Mouse (Mus musculus) lung, embryonic 15.5 days (tissue): ENCODE data around the gene Cdh3. TPM values are rescaled to one million over a fixed set of nuclear protein-coding genes. Genes with fewer than 3 reads are reported as not detected.

Experiments used
- ATAC-seq: fragments of 200-750 bp; cut with Nextera tagmentation; 2 replicates; pipeline ENCODE4 v1.8.0; 2017; ENCODE audit warnings: moderate number of reproducible peaks, borderline replicate concordance; ENCODE audit not compliant: low FRiP score, low TSS enrichment; ENCODE audit errors: extremely low read depth
- H3K27ac ChIP-seq: fragments of 300-500 bp; sonication (generic); 2 replicates; pipeline ENCODE4 v1.5.1; 2015; ENCODE audit warnings: moderate library complexity, mild to moderate bottlenecking, inconsistent platforms
- H3K27me3 ChIP-seq: fragments of 300-500 bp; sonication (generic); 2 replicates; pipeline ENCODE4 v1.6.1; 2015; ENCODE audit warnings: inconsistent platforms
- H3K36me3 ChIP-seq: fragments of 300-500 bp; sonication (generic); 2 replicates; pipeline ENCODE4 v1.6.1; 2015; ENCODE audit warnings: inconsistent platforms
- H3K4me1 ChIP-seq: fragments of 300-500 bp; sonication (generic); 2 replicates; pipeline ENCODE4 v1.6.1; 2015; ENCODE audit warnings: inconsistent platforms
- H3K4me2 ChIP-seq: fragments of 300-500 bp; sonication (generic); 2 replicates; pipeline ENCODE4 v1.6.1; 2015; ENCODE audit warnings: inconsistent platforms, mild to moderate bottlenecking, moderate library complexity
- H3K4me3 ChIP-seq: fragments of 300-500 bp; sonication (generic); 2 replicates; pipeline ENCODE4 v1.5.1; 2015; ENCODE audit warnings: mild to moderate bottlenecking, inconsistent platforms
- H3K9ac ChIP-seq: fragments of 300-500 bp; sonication (generic); 2 replicates; pipeline ENCODE4 v1.6.1; 2015; ENCODE audit warnings: inconsistent platforms
- H3K9me3 ChIP-seq: fragments of 300-500 bp; sonication (generic); 2 replicates; pipeline ENCODE4 v1.6.1; 2016; ENCODE audit warnings: inconsistent platforms
- WGBS: fragments of 180-500 bp; shearing (Covaris S2); methylation state at CpG from one replicate; pipeline ENCODE4 v1.1.7; 2015; 5-methylcytosine and 5-hydroxymethylcytosine counted together
- polyA plus RNA-seq: library from polyadenylated mRNA; unstranded; fragments of >200 nt; fragmentation: Nextera tagmentation; extraction: Ambion mirVana; gene quantifications from 2 replicates; pipeline ENCODE4 v1.2.1, GENCODE M21; 2015

The Cdh3 gene
- polyA plus RNA-seq, 1 experiment from 2014 or later, result 22.1 TPM

DNA sequence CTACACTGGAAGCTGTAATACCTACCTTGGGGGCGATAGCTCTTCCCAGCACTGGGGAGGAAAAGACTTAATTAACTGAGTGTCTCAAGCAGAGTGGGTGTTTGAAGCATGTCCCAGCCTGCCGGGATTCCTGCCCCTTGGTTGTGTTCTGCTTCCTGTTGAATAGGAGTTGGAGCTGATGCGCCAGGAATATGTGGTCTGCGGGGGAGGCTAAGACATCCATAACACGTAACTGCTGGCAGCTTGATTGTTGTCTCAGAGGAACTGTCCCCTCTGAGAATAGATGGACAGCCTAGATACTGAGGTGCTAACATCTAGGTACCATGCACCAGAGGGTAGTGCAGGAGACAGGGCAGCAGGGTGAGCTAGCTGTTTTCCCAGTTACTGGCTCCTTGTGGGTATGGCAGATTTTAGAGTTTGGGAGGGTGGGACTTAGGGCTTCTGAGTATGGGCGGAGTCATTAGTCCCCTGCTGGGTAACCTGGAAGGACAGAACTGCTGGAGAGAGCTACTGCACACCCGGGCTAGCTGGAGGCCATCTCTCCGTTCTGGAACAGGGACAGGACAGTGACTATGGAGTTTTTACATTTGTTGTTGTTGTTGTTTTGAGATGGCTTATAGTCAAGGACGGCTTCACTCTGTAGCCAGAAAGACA lies 18.0 kb downstream of the Cdh3 start:
- no peaks in the 10 kb centered on the region for H3K9me3 ChIP-seq
- no peak overlapping the region for H3K27ac ChIP-seq
- 69% methylated on average over 9 of the region's 9 CpGs for WGBS
- no peak for ATAC-seq
- no peak overlapping the region for H3K9ac ChIP-seq
- H3K36me3 ChIP-seq, result no peaks in the 10 kb centered on the region
- no peaks in the 10 kb centered on the region for H3K4me1 ChIP-seq
- no peaks in the 10 kb centered on the region for H3K27me3 ChIP-seq
- no peak overlapping the region for H3K4me2 ChIP-seq
- no peak overlapping the region for H3K4me3 ChIP-seq

DNA sequence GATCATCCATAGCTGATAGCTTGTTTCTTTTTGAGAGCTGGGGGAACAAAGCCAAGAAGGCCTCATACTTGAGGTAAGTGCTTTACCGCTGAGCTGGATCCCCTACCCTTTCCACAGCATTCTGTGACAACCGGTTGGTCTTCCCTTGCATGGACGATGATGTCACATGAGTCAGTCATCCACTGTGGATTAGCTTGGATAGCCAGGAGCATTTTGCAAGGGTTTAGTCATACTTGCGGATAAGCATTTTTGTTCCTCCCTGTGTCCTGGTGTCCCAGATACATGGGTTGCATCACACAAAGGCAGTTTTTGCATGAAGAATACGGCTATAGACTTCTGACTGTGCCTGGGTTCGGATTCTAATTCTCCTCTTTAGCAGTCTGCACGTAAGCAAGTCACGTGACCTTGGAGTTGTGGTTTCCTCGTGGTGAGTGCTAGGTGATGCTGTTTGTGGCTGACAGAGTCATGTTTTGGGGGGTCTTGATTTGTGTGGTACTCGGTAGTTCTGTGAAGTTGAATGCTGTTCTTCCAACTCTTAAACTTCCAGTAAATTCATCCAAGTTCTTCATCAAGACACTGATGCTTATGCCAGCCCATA lies 19.3 kb downstream of the Cdh3 start:
- ATAC-seq, result no peak
- H3K4me3 ChIP-seq, result no peak overlapping the region
- WGBS, result 86% methylated on average over 10 of the region's 10 CpGs
- H3K4me1 ChIP-seq, result no peaks in the 10 kb centered on the region
- no peak overlapping the region for H3K9ac ChIP-seq
- no peak overlapping the region for H3K27ac ChIP-seq
- H3K9me3 ChIP-seq, result no peaks in the 10 kb centered on the region
- H3K4me2 ChIP-seq, result no peak overlapping the region
- no peaks in the 10 kb centered on the region for H3K27me3 ChIP-seq
- no peaks in the 10 kb centered on the region for H3K36me3 ChIP-seq

DNA sequence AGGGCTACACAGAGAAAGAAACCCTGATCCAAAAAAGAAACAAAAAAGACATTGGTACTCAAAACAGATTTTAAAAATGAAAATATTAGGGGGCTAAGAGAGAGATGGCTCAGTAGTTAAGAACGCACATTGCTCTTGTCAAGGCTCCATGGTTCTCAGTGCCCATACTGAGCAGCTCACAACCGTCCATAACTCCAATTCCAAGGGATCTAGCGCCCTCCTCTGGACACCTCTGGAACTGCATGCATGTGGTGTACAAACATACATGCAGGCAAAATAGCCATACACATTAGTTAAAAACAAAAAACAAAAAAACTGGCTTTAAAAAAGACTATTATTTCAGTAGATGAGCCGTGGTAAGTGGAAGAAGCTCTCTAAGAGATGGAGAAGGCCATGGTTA lies 19.9 kb downstream of the Cdh3 start:
- Histone ChIP-seq H3K9ac (no peak overlapping the region), H3K4me3 (no peak overlapping the region), H3K4me1 (no peaks in the 10 kb centered on the region), H3K4me2 (no peak overlapping the region), H3K27ac (no peak overlapping the region), H3K9me3 (no peaks in the 10 kb centered on the region), H3K36me3 (no peaks in the 10 kb centered on the region), H3K27me3 (no peaks in the 10 kb centered on the region)
- 76% methylated on average over 4 of the region's 4 CpGs for WGBS
- ATAC-seq, result no peak

DNA sequence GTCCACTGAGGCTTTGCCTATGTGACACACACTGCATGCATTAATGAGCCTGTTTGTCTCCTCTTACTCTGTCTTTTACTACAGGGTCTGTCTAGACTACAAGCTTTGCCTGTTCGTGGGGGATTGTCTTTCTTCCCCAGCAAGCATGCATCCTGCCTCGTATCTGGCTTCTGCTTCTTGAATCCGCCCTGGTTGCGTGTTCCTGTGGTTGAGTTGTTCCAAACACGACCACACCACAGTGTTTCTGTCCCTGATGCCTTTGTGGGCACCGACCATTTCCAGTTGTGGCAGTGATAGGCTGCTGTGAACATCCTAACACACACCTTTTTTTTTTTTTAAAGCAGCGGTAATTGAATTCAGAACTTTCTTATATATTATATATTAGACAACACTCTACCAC lies 23.0 kb downstream of the Cdh3 start:
- H3K4me2 ChIP-seq, result no peak overlapping the region
- H3K9me3 ChIP-seq, result no peaks in the 10 kb centered on the region
- H3K27ac ChIP-seq, result no peak overlapping the region
- H3K9ac ChIP-seq, result no peak overlapping the region
- no peak for ATAC-seq
- no peaks in the 10 kb centered on the region for H3K36me3 ChIP-seq
- no peaks in the 10 kb centered on the region for H3K4me1 ChIP-seq
- WGBS, result 69% methylated on average over 7 of the region's 7 CpGs
- H3K4me3 ChIP-seq, result no peak overlapping the region
- H3K27me3 ChIP-seq, result no peaks in the 10 kb centered on the region

DNA sequence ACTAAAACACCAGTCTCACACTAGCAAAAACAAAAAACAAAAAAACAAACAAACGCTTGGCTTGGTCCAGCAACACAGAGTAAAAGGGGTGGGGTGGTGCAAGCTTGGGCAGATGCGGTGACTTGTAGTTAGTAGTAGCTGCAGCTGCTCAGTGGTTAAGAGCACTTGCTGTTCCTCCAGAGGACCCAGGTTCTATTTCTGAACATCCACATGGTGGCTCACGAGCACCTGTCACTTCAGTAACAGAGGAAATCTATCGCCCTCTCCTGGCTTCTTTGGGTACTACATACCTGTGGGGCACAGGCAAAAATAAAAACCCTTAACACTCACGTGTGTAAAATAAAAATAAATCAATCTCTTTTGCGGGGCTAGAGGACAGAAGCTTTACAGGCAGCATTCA lies 23.8 kb downstream of the Cdh3 start:
- no peak overlapping the region for H3K4me2 ChIP-seq
- no peak overlapping the region for H3K27ac ChIP-seq
- no peaks in the 10 kb centered on the region for H3K36me3 ChIP-seq
- H3K9ac ChIP-seq, result no peak overlapping the region
- no peak for ATAC-seq
- no peaks in the 10 kb centered on the region for H3K4me1 ChIP-seq
- WGBS, result 37% methylated on average over 6 of the region's 6 CpGs
- no peaks in the 10 kb centered on the region for H3K27me3 ChIP-seq
- no peak overlapping the region for H3K4me3 ChIP-seq
- no peaks in the 10 kb centered on the region for H3K9me3 ChIP-seq

DNA sequence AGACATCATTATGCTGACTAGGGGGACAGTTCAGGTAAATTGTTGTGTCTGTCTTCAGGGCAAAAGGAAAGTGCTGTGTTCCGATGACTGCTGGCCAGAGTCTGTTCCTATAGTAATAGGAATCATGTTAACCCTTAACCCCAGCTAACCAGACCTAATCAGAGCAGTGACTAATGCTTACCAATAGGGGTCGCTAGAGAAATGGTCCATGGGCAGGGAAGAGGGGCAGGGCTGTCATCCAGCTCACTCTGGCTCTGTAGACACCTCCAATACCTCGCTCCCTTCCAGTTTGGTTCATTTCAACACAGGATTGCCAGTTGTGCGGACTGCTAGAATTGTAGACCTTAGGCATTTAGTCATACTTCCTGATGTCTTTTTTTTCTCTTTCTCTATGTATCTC lies 24.8 kb downstream of the Cdh3 start:
- H3K4me1 ChIP-seq, result no peaks in the 10 kb centered on the region
- H3K4me2 ChIP-seq, result no peak overlapping the region
- ATAC-seq, result no peak
- 69% methylated on average over 4 of the region's 4 CpGs for whole genome bisulfite sequencing
- H3K9me3 ChIP-seq, result no peaks in the 10 kb centered on the region
- no peaks in the 10 kb centered on the region for H3K36me3 ChIP-seq
- no peaks in the 10 kb centered on the region for H3K27me3 ChIP-seq
- H3K4me3 ChIP-seq, result no peak overlapping the region
- H3K9ac ChIP-seq, result no peak overlapping the region
- H3K27ac ChIP-seq, result no peak overlapping the region

DNA sequence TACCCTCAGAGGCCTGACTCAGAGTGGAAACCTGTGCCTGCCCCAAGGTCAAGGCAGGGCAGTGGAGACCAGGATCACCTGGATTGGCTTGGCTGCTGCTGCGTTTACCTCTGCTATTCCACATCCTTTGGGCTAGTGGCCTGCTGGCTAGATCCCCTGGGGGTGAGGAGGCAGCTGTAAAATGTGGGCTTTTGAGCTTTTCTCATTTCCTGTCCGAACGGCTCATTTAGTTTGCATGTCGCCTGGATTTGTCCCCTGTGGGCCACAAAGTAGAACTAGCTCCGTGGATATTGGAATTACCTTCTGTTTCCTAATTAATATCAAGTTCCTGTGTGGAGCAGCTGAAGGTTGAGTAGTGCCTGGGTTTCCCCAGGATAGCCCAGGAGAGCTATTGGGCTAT lies 28.5 kb downstream of the Cdh3 start:
- no peak overlapping the region for H3K4me3 ChIP-seq
- 69% methylated on average over 5 of the region's 5 CpGs for WGBS
- H3K9me3 ChIP-seq, result no peaks in the 10 kb centered on the region
- no peak overlapping the region for H3K27ac ChIP-seq
- H3K36me3 ChIP-seq, result peaks cover 7% of the 10 kb centered on the region; the same call in 1 of the 2 replicates
- no peak overlapping the region for H3K9ac ChIP-seq
- H3K4me1 ChIP-seq, result no peaks in the 10 kb centered on the region
- H3K27me3 ChIP-seq, result no peaks in the 10 kb centered on the region
- no peak for ATAC-seq
- no peak overlapping the region for H3K4me2 ChIP-seq

DNA sequence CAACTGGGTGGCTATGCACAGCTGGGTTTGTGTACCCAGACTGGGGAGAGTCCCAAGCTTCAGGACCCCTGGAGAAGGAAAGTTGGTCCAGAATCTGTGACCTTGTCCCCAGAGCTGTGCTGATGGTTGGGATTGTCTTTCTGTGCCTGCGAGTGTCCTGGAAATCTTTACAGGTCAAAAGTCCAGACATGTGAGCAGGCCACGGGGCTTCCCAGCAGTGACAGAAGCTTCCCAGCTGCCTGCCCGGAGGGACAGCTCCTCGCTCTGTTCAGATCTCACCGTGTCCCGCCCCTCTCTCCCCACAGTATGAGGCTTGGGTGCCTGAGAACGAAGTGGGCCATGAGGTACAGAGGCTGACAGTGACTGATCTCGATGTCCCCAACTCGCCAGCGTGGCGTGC lies 30.3 kb downstream of the Cdh3 start:
- no peak for ATAC-seq
- Histone ChIP-seq H3K9ac (no peak overlapping the region), H3K27ac (no peak overlapping the region), H3K4me3 (no peak overlapping the region), H3K9me3 (no peaks in the 10 kb centered on the region), H3K4me2 (no peak overlapping the region), H3K36me3 (peaks cover 9% of the 10 kb centered on the region), H3K27me3 (no peaks in the 10 kb centered on the region), H3K4me1 (no peaks in the 10 kb centered on the region)
- 70% methylated on average over 11 of the region's 11 CpGs for WGBS

DNA sequence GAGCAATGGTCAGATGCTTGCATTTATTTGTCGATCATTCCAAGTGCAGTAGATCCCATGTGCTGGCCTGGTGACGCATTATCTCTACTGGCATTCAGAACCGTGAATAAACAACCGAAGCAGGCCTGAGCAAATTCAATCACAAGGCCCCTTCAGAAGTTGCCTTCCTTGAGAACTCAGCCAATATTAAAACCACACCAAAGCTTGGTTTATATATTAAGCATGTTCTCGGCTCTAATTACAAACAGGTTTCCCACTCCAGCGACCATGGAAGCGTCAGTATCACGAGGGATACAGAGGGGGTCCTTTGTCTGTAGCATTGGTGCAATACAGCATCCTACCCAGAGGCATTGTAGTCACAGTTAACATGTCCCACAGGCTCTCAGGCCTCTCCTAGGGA lies 32.4 kb downstream of the Cdh3 start:
- Histone ChIP-seq H3K36me3 (peaks cover 9% of the 10 kb centered on the region), H3K27ac (no peak overlapping the region), H3K27me3 (no peaks in the 10 kb centered on the region), H3K9ac (no peak overlapping the region), H3K4me1 (no peaks in the 10 kb centered on the region), H3K4me2 (no peak overlapping the region), H3K4me3 (no peak overlapping the region), H3K9me3 (no peaks in the 10 kb centered on the region)
- 80% methylated on average over 8 of the region's 8 CpGs for WGBS
- ATAC-seq, result no peak

DNA sequence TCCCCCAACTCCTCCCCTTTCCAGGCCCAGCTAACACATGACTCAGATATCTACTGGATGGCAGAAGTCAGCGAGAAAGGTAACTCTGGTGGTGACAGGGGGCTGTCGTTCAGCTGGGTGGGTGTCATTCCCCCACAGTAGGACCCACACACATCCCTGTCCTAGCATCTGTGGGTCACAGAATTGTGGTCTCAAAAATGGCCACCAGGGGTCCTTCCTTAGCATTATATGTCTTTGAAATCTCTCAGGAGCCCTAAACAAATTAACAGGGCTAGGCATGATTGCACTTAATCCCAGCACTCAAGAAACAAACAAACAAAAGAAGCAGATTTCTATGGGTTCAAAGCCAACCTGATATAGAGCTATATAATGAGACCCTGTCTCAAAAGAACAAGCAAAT lies 34.5 kb downstream of the Cdh3 start:
- Histone ChIP-seq H3K36me3 (peaks cover 9% of the 10 kb centered on the region), H3K9me3 (no peaks in the 10 kb centered on the region), H3K27ac (no peak overlapping the region), H3K27me3 (no peaks in the 10 kb centered on the region), H3K4me1 (no peaks in the 10 kb centered on the region), H3K4me3 (no peak overlapping the region), H3K4me2 (no peak overlapping the region), H3K9ac (no peak overlapping the region)
- 75% methylated on average over 2 of the region's 2 CpGs for WGBS
- no peak for ATAC-seq

DNA sequence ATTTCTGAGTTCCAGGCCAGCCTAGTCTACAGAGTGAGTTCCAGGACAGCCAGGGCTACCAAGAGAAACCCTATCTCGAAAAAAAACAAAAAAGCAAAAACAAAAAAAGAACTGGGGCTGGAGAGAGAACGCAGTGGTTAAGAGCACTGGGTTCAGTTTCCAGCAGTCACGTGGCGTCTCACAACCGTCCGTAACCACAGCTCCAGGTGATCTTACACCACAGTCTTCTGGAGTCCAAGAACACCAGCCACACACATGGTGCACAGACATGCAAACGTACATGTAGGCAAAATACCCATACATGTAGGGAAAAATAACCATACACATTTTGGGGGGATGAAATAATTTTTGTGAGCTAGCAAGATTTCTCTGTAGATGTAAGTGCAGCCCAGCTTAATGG lies 36.1 kb downstream of the Cdh3 start:
- Histone ChIP-seq H3K36me3 (peaks cover 3% of the 10 kb centered on the region), H3K27ac (no peak overlapping the region), H3K27me3 (no peaks in the 10 kb centered on the region), H3K9ac (no peak overlapping the region), H3K9me3 (no peaks in the 10 kb centered on the region), H3K4me3 (no peak overlapping the region), H3K4me1 (no peaks in the 10 kb centered on the region), H3K4me2 (no peak overlapping the region)
- WGBS, result 88% methylated on average over 7 of the region's 7 CpGs
- no peak for ATAC-seq

DNA sequence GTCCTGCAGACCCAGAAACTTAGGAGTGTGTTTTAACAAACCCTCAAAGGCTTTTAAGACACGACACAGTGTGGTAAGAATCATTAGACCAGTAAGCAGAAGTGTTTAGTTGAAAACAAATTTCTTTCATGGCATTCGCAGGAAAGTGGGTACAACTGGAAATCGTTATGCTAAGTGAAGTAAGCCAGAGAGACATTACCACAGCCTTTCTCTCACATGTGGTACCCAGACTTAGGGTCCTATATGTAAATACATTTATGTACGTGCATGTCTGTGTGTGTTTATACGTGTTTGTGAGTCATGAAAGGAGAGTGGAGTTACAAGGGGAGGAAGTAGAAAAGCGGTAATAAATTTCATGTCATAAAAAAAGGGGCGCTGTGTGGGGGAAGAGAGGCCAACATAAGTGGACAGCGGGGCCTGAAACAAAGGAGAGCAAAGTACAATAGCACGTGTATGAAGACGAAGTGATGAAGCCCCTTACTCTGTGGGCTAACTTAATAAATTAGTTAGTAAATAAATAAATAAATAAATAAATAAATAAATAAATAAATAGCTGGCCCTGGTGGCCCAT lies 37.8 kb downstream of the Cdh3 start:
- H3K27ac ChIP-seq, result no peak overlapping the region
- WGBS, result 78% methylated on average over 10 of the region's 10 CpGs
- no peaks in the 10 kb centered on the region for H3K27me3 ChIP-seq
- H3K4me1 ChIP-seq, result no peaks in the 10 kb centered on the region
- H3K36me3 ChIP-seq, result peaks cover 2% of the 10 kb centered on the region; the same call in 1 of the 2 replicates
- no peak for ATAC-seq
- H3K4me2 ChIP-seq, result no peak overlapping the region
- no peak overlapping the region for H3K4me3 ChIP-seq
- H3K9me3 ChIP-seq, result no peaks in the 10 kb centered on the region
- H3K9ac ChIP-seq, result no peak overlapping the region
